Mouse (Mus musculus): ENCODE measurements around the gene Olfr341. TPM values are rescaled to one million over a fixed set of nuclear protein-coding genes. Genes with fewer than 3 reads are reported as not detected.

Gene Olfr341
- polyA plus RNA-seq (2015; fragmentation: Nextera tagmentation; extraction: Ambion mirVana), result not detected in 2 replicates

- no peak for ATAC-seq (ENCODE audit: insufficient read depth, low FRiP score, low read depth)
- H3K27me3 ChIP-seq (replicated peaks), result no peaks in the 10 kb centered on the region
- no peak within 1 kb of the TSS for H3K4me2 ChIP-seq
- no peaks in the 10 kb centered on the region for H3K4me1 ChIP-seq
- H3K9ac ChIP-seq, result no peak within 1 kb of the TSS
- no peaks in the 10 kb centered on the region for H3K36me3 ChIP-seq
- no peaks in the 10 kb centered on the region for H3K9me3 ChIP-seq
- no peak within 1 kb of the TSS for H3K27ac ChIP-seq
- H3K4me3 ChIP-seq (replicated peaks), result no peak within 1 kb of the TSS
These were observed at the start of gene Olfr341 for GRCm38 (mm10) chr2:36482368-36482767. Gene Olfr341, minus strand, starts transcription at chr2:36482468.

GRCm38 (mm10) chr2:36524698-36525097 is 42.4 kb upstream of the Olfr341 start, which contains the start of gene Olfr342:
Gene Olfr342, plus strand, starts transcription at chr2:36524998.
- WGBS, result 67% methylated on average over 3 of the region's 3 CpGs
- Histone ChIP-seq H3K4me2 (no peak within 1 kb of the TSS), H3K4me1 (no peaks in the 10 kb centered on the region), H3K9ac (no peak within 1 kb of the TSS), H3K4me3 (replicated peaks) (no peak within 1 kb of the TSS), H3K27ac (no peak within 1 kb of the TSS), H3K27me3 (replicated peaks) (no peaks in the 10 kb centered on the region), H3K36me3 (no peaks in the 10 kb centered on the region), H3K9me3 (no peaks in the 10 kb centered on the region)
- no peak for ATAC-seq (ENCODE audit: insufficient read depth, low FRiP score, low read depth)

GRCm38 (mm10) chr2:36473634-36474033 is 8.6 kb downstream of the Olfr341 start:
- Histone ChIP-seq H3K9ac (no peak overlapping the region), H3K27ac (no peak overlapping the region), H3K4me3 (replicated peaks) (no peak overlapping the region), H3K36me3 (no peaks in the 10 kb centered on the region), H3K4me1 (no peaks in the 10 kb centered on the region), H3K27me3 (replicated peaks) (no peaks in the 10 kb centered on the region), H3K4me2 (no peak overlapping the region), H3K9me3 (no peaks in the 10 kb centered on the region)
- no peak for ATAC-seq (ENCODE audit: insufficient read depth, low FRiP score, low read depth)

- no peak for ATAC-seq (ENCODE audit: insufficient read depth, low FRiP score, low read depth)
- no peaks in the 10 kb centered on the region for H3K36me3 ChIP-seq
- H3K27me3 ChIP-seq (replicated peaks), result no peaks in the 10 kb centered on the region
- H3K4me3 ChIP-seq (replicated peaks), result no peak within 1 kb of the TSS
- no peak within 1 kb of the TSS for H3K4me2 ChIP-seq
- H3K9me3 ChIP-seq, result no peaks in the 10 kb centered on the region
- no peak within 1 kb of the TSS for H3K9ac ChIP-seq
- no peak within 1 kb of the TSS for H3K27ac ChIP-seq
- WGBS, result 68% methylated on average over 1 of the region's 1 CpGs
- no peaks in the 10 kb centered on the region for H3K4me1 ChIP-seq
These were observed 30.0 kb downstream of the Olfr341 start, which contains the start of gene Olfr340 for GRCm38 (mm10) chr2:36452287-36452686. Gene Olfr340, plus strand, starts transcription at chr2:36452587.

Other genes starting within 250 kb of the Olfr341 start
- not detected in 2 replicates for gene Olfr338, start 108.9 kb downstream of the Olfr341 start, polyA plus RNA-seq (2015; fragmentation: Nextera tagmentation; extraction: Ambion mirVana)
- gene Olfr339, start 63.5 kb downstream of the Olfr341 start, polyA plus RNA-seq (2015; fragmentation: Nextera tagmentation; extraction: Ambion mirVana), result not detected in 2 replicates
- not detected in 2 replicates for gene Olfr340, start 29.9 kb downstream of the Olfr341 start, polyA plus RNA-seq (2015; fragmentation: Nextera tagmentation; extraction: Ambion mirVana)
- not detected in 2 replicates for gene Olfr342, start 42.5 kb upstream of the Olfr341 start, polyA plus RNA-seq (2015; fragmentation: Nextera tagmentation; extraction: Ambion mirVana)
- gene Olfr344, start 84.2 kb upstream of the Olfr341 start, polyA plus RNA-seq (2015; fragmentation: Nextera tagmentation; extraction: Ambion mirVana), result not detected in 2 replicates
- gene Olfr345, start 157.6 kb upstream of the Olfr341 start, polyA plus RNA-seq (2015; fragmentation: Nextera tagmentation; extraction: Ambion mirVana), result not detected in 2 replicates
- not detected in 2 replicates for gene Olfr346, start 203.3 kb upstream of the Olfr341 start, polyA plus RNA-seq (2015; fragmentation: Nextera tagmentation; extraction: Ambion mirVana)
- not detected in 2 replicates for gene Olfr347, start 249.4 kb upstream of the Olfr341 start, polyA plus RNA-seq (2015; fragmentation: Nextera tagmentation; extraction: Ambion mirVana)